Mouse (Mus musculus) MEL (cell line): Measurements from ENCODE around the gene Rmnd5b.
"Not testable (repeated sequence)": the region's sequence is repeated elsewhere in the genome, so short reads cannot be mapped to it uniquely, and the experiment has no call there.

ENCODE experiments used
- CTCF ChIP-seq, 3 experiments: IDR thresholded peaks in 2 of 3; conservative IDR thresholded peaks in 1 of 3; 2 replicates each; pipeline ENCODE4 v1.5.1; 2011 to 2012; ENCODE audit warnings: low read length in 3 of 3, low read depth in 2 of 3, mild to moderate bottlenecking in 2 of 3, improper control_type of control experiment in 1 of 3, inconsistent platforms in 1 of 3, mixed read lengths in 1 of 3, moderate library complexity in 1 of 3; ENCODE audit not compliant: control insufficient read depth in 1 of 3, insufficient read depth in 1 of 3, poor library complexity in 1 of 3, severe bottlenecking in 1 of 3
- EP300 ChIP-seq, 2 experiments: IDR thresholded peaks; 2 replicates each; pipeline ENCODE4 v1.6.1; 2011; ENCODE audit warnings: improper control_type of control experiment in 2 of 2, low read length in 2 of 2, low read depth in 1 of 2, mild to moderate bottlenecking in 1 of 2
- GATA1 ChIP-seq: IDR thresholded peaks from 2 replicates; pipeline ENCODE4 v1.6.1; 2011; ENCODE audit warnings: low read depth, low read length, improper control_type of control experiment
- MEF2A ChIP-seq: IDR thresholded peaks from 2 replicates; pipeline ENCODE4 v1.6.1; 2014; ENCODE audit warnings: low read depth, mild to moderate bottlenecking, inconsistent platforms, low read length, improper control_type of control experiment; ENCODE audit not compliant: poor library complexity, insufficient replicate concordance, severe bottlenecking; ENCODE audit errors: extremely low read depth
- POLR2A ChIP-seq, 2 experiments: IDR thresholded peaks; 2 replicates each; pipeline ENCODE4 v1.6.1; 2011 to 2012; ENCODE audit warnings: low read length in 2 of 2, mild to moderate bottlenecking in 2 of 2, control low read depth in 1 of 2, improper control_type of control experiment in 1 of 2, low read depth in 1 of 2, moderate library complexity in 1 of 2; ENCODE audit not compliant: control insufficient read depth in 1 of 2, insufficient read depth in 1 of 2, poor library complexity in 1 of 2
- POLR2AphosphoS5 ChIP-seq: IDR thresholded peaks from 2 replicates; pipeline ENCODE4 v1.6.1; 2012; ENCODE audit warnings: low read depth, borderline replicate concordance, mild to moderate bottlenecking, inconsistent platforms, low read length, moderate library complexity, mixed read lengths
- SIN3A ChIP-seq: IDR thresholded peaks from 2 replicates; pipeline ENCODE4 v1.6.1; 2012; ENCODE audit warnings: low read length, improper control_type of control experiment, inconsistent platforms
- TAL1 ChIP-seq: IDR thresholded peaks from 2 replicates; pipeline ENCODE4 v1.6.1; 2012; ENCODE audit warnings: mild to moderate bottlenecking, inconsistent platforms, low read length, moderate library complexity, mixed read lengths
- TCF12 ChIP-seq: IDR thresholded peaks from 2 replicates; pipeline ENCODE4 v1.6.1; 2014; ENCODE audit warnings: low read depth, mild to moderate bottlenecking, inconsistent platforms, low read length, improper control_type of control experiment, moderate library complexity
- USF1 ChIP-seq: IDR thresholded peaks from 2 replicates; pipeline ENCODE4 v1.6.1; 2014; ENCODE audit warnings: low read depth, mild to moderate bottlenecking, inconsistent platforms, low read length, improper control_type of control experiment, moderate library complexity

DNA sequence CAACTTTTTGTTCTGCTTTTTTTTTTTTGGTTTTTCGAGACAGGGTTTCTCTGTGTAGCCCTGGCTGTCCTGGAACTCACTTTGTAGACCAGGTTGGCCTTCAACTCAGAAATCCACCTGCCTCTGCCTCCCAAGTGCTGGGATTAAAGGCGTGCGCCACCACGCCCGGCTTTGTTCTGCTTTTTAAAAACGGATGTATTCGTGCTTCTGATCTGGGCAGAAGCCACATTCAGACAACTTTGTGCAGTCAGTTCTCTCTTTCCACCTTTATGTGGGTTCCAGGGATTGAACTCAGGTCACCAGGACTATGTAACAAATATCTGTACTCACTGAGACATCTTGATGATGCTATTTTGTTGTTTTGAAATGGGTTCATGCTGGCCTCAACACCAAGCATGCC, 2.5 kb downstream of the Rmnd5b start:
- 0 out of 4 replicates have a peak, but pooled peaks of 1 of the 2 experiments have one; percentile 19 for TF ChIP-seq EP300 (IDR thresholded peaks at IDR 0.05; ENCODE audit: low read depth in 1 of 2, low read length in 2 of 2)
- TF ChIP-seq GATA1; CTCF (IDR thresholded peaks at IDR 0.05 in 2 of 3, conservative IDR thresholded peaks at IDR 0.05 in 1 of 3; ENCODE audit: control insufficient read depth in 1 of 3, insufficient read depth in 1 of 3, low read depth in 2 of 3, low read length in 3 of 3, poor library complexity in 1 of 3, severe bottlenecking in 1 of 3); POLR2A (IDR thresholded peaks at IDR 0.05; ENCODE audit: control insufficient read depth in 1 of 2, insufficient read depth in 1 of 2, low read depth in 1 of 2, low read length in 2 of 2, poor library complexity in 1 of 2); MEF2A; TAL1; TCF12; SIN3A; POLR2AphosphoS5; USF1: not testable (repeated sequence)
